Mouse (Mus musculus): ENCODE data around the gene Mcu. TPM values are rescaled to one million over a fixed set of nuclear protein-coding genes. Genes with fewer than 3 reads are reported as not detected.

Gene Mcu
- polyA plus RNA-seq, 1 experiment from 2014 or later, result 24.9 TPM

GRCm38 (mm10) chr10:59636751-59637533 lies 20.4 kb upstream of the Mcu start:
- no peak overlapping the region for H3K4me2 ChIP-seq
- no peak overlapping the region for H3K4me3 ChIP-seq
- no peaks in the 10 kb centered on the region for H3K36me3 ChIP-seq
- no peak overlapping the region for H3K9ac ChIP-seq
- no peaks in the 10 kb centered on the region for H3K27me3 ChIP-seq (replicated peaks)
- peak overlapping the region; percentile 48 for H3K27ac ChIP-seq (replicated peaks)
- no peak for ATAC-seq (ENCODE audit: extremely low read depth, insufficient number of reproducible peaks, low FRiP score, low TSS enrichment)
- 68% methylated on average over 16 of the region's 16 CpGs for WGBS
- no peaks in the 10 kb centered on the region; the same call in 1 of the 2 replicates for H3K4me1 ChIP-seq
- no peaks in the 10 kb centered on the region for H3K9me3 ChIP-seq

- Histone ChIP-seq H3K4me3 (no peak overlapping the region), H3K27me3 (replicated peaks) (no peaks in the 10 kb centered on the region), H3K9ac (no peak overlapping the region), H3K4me2 (no peak overlapping the region), H3K36me3 (no peaks in the 10 kb centered on the region), H3K4me1 (no peaks in the 10 kb centered on the region; the same call in 1 of the 2 replicates), H3K27ac (replicated peaks) (no peak overlapping the region), H3K9me3 (no peaks in the 10 kb centered on the region)
- no peak for ATAC-seq (ENCODE audit: extremely low read depth, insufficient number of reproducible peaks, low FRiP score, low TSS enrichment)
- WGBS, result 79% methylated on average over 2 of the region's 2 CpGs
Observed at GRCm38 (mm10) chr10:59636048-59636447, 19.6 kb upstream of the Mcu start.

- Histone ChIP-seq H3K27me3 (replicated peaks) (no peaks in the 10 kb centered on the region), H3K4me3 (no peak overlapping the region), H3K4me1 (no peaks in the 10 kb centered on the region), H3K9ac (no peak overlapping the region), H3K9me3 (no peaks in the 10 kb centered on the region), H3K36me3 (no peaks in the 10 kb centered on the region), H3K27ac (replicated peaks) (no peak overlapping the region), H3K4me2 (no peak overlapping the region)
- ATAC-seq (ENCODE audit: extremely low read depth, insufficient number of reproducible peaks, low FRiP score, low TSS enrichment), result no peak
- 78% methylated on average over 4 of the region's 4 CpGs for WGBS
Observed at GRCm38 (mm10) chr10:59629506-59629782, 13.0 kb upstream of the Mcu start.

DNA sequence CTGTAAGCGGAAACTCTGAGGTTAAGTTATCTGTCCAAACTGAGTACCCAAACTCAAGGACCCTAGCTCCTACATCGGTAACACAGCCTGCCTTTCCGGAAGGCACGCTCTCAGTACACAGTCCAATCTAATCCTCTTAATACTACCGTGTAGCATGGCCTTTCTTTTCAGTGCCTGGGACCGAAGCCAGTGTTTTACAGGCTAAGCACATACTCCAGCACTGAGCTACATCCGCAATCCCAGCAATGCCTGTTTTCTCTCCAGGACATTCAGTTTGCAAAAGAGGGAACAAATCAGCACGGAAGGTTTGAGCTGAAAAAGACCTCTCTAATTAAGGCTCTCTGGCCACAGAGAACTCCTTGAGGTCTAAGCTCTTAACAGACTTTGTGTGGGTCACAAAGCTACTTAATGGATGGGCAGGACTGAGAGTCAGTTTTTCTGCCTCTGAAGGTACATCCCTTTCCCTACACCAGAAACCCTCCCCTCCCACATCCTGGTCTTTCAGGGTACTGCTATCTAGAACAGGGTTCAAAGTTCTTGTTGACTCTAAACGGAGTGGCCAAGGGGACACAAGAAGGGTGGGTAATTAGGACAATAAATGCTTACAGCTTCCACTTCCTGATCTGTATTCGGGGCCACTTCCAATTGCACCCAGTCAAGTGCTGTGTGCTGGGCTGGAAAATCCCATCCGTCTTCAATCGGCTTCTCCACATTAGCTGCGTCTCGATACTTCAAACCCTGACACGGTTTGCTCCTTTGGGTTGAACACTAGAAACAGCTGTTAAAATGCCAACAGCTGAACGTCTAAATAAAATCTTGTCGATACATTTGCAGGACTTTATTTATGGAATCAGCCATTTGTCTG lies 12.4 kb upstream of the Mcu start:
- no peaks in the 10 kb centered on the region for H3K9me3 ChIP-seq
- H3K4me1 ChIP-seq, result no peaks in the 10 kb centered on the region
- no peaks in the 10 kb centered on the region for H3K27me3 ChIP-seq (replicated peaks)
- H3K36me3 ChIP-seq, result no peaks in the 10 kb centered on the region
- 76% methylated on average over 17 of the region's 17 CpGs for WGBS
- ATAC-seq (ENCODE audit: extremely low read depth, insufficient number of reproducible peaks, low FRiP score, low TSS enrichment), result no peak
- no peak overlapping the region for H3K4me2 ChIP-seq
- H3K27ac ChIP-seq (replicated peaks), result no peak overlapping the region
- no peak overlapping the region for H3K9ac ChIP-seq
- H3K4me3 ChIP-seq, result no peak overlapping the region

DNA sequence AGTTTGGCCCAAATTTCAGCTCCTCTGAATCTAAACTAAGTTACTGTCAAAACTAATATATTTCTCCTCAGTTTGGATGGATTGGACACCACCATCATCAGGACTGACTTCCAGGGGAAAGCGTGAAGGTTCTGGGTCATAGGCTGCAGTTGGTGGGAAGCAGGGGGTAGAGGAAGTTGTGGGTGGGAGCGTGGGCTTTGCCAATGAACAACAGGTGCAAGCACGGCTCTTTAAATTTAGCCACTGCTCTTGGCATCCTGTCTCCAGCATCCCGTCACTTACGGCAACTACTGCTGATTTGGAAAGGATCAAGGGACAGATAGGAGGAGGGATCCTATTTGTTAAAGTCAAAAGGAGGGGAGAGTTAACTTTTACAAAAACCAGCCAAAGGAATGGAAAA lies 7.0 kb upstream of the Mcu start:
- WGBS, result 51% methylated on average over 5 of the region's 5 CpGs
- no peak overlapping the region for H3K4me2 ChIP-seq
- ATAC-seq (ENCODE audit: extremely low read depth, insufficient number of reproducible peaks, low FRiP score, low TSS enrichment), result no peak

GRCm38 (mm10) chr10:59621355-59621754 lies 4.9 kb upstream of the Mcu start:
- Histone ChIP-seq H3K27me3 (replicated peaks) (no peaks in the 10 kb centered on the region), H3K9ac (no peak overlapping the region), H3K4me1 (peaks cover 5% of the 10 kb centered on the region; the same call in 1 of the 2 replicates), H3K36me3 (no peaks in the 10 kb centered on the region), H3K4me3 (no peak overlapping the region), H3K4me2 (no peak overlapping the region), H3K27ac (replicated peaks) (no peak overlapping the region), H3K9me3 (no peaks in the 10 kb centered on the region)
- 54% methylated on average over 10 of the region's 10 CpGs for WGBS
- ATAC-seq (ENCODE audit: extremely low read depth, insufficient number of reproducible peaks, low FRiP score, low TSS enrichment), result no peak

More for the DNA sequence above, 7.0 kb upstream of the Mcu start:
- Histone ChIP-seq H3K27ac (replicated peaks) (no peak overlapping the region), H3K9ac (no peak overlapping the region), H3K9me3 (no peaks in the 10 kb centered on the region), H3K4me3 (no peak overlapping the region), H3K27me3 (replicated peaks) (no peaks in the 10 kb centered on the region), H3K4me1 (no peaks in the 10 kb centered on the region), H3K36me3 (no peaks in the 10 kb centered on the region)

- no peak for ATAC-seq (ENCODE audit: extremely low read depth, insufficient number of reproducible peaks, low FRiP score, low TSS enrichment)
- no peaks in the 10 kb centered on the region for H3K27me3 ChIP-seq (replicated peaks)
- no peak overlapping the region for H3K27ac ChIP-seq (replicated peaks)
- WGBS, result 85% methylated on average over 7 of the region's 7 CpGs
- no peak overlapping the region for H3K9ac ChIP-seq
- no peaks in the 10 kb centered on the region for H3K9me3 ChIP-seq
- H3K4me3 ChIP-seq, result no peak overlapping the region
- H3K36me3 ChIP-seq, result no peaks in the 10 kb centered on the region
- H3K4me2 ChIP-seq, result no peak overlapping the region
- peaks cover 33% of the 10 kb centered on the region for H3K4me1 ChIP-seq
Observed at GRCm38 (mm10) chr10:59617776-59618175, 1.3 kb upstream of the Mcu start.

DNA sequence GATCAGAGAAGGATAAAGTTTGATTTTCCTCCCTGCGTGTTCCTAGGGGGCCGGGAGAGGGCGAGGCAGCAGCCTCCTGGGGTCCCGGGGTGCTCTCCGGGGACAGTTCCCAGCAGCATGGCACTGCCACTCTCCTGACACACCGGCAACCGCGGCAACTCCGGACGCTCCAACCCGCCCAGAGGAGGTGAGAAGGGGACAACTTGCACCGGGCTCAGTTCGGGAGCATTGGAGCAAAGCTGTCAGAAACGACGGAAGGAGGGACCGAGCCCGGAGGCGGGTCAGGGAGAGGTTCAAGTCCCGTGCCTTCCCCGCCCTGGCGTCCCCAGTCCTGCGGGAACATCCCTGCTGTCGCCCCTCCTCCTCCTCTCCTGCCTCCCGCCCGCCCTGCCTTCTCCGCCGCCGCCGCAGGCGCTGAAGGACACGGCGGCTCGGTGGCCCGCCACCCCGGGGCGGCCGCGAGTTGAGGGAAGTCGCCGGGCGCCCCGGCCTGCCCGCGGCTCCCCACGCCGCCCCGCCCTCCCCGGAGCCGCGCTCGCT lies 441 bp downstream of the Mcu start, which contains the start of gene Gm10322:
TSS of gene Gm10322 (plus strand) at position 83 of the 540 bp plus-strand sequence.
- peaks cover 33% of the 10 kb centered on the region for H3K4me1 ChIP-seq
- peak within 1 kb of the TSS; percentile 78 for H3K4me3 ChIP-seq
- ATAC-seq (ENCODE audit: extremely low read depth, insufficient number of reproducible peaks, low FRiP score, low TSS enrichment), result peak; percentile 64
- peak within 1 kb of the TSS; percentile 88 for H3K4me2 ChIP-seq
- no peaks in the 10 kb centered on the region for H3K27me3 ChIP-seq (replicated peaks)
- no peaks in the 10 kb centered on the region for H3K9me3 ChIP-seq
- peak within 1 kb of the TSS; percentile 87 for H3K27ac ChIP-seq (replicated peaks)
- under 1% methylated on average over 43 of the region's 51 CpGs for WGBS
- no peaks in the 10 kb centered on the region for H3K36me3 ChIP-seq
- peak within 1 kb of the TSS; percentile 96 for H3K9ac ChIP-seq

DNA sequence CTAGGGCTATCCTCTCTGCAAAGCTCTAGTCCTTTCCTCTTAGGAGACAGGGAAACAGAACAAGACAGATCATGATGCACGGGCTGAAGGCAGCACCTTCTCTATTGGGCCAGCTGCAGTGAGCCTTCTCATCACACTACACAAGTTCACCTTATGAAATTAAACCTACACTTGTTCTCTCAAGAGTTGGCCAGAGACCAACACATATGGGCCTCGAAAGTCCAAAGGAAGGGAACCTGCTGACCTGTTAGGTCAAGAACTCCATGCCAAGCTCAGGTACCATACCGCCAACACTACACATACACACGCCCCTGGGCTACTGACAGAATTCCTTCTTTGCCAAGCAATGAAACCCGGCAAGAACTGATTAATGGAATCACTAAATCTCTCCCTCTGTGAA lies 1.1 kb downstream of the Mcu start:
- H3K4me1 ChIP-seq, result peaks cover 33% of the 10 kb centered on the region
- peak overlapping the region; percentile 96 for H3K9ac ChIP-seq
- H3K27me3 ChIP-seq (replicated peaks), result no peaks in the 10 kb centered on the region
- ATAC-seq (ENCODE audit: extremely low read depth, insufficient number of reproducible peaks, low FRiP score, low TSS enrichment), result no peak
- peak overlapping the region; percentile 78 for H3K4me3 ChIP-seq
- H3K36me3 ChIP-seq, result no peaks in the 10 kb centered on the region
- peak overlapping the region; percentile 87 for H3K27ac ChIP-seq (replicated peaks)
- 24% methylated on average over 5 of the region's 5 CpGs for WGBS
- H3K9me3 ChIP-seq, result no peaks in the 10 kb centered on the region
- peak overlapping the region; percentile 88 for H3K4me2 ChIP-seq

- WGBS, result 81% methylated on average over 5 of the region's 5 CpGs
Observed at GRCm38 (mm10) chr10:59614141-59614540, 2.4 kb downstream of the Mcu start.

DNA sequence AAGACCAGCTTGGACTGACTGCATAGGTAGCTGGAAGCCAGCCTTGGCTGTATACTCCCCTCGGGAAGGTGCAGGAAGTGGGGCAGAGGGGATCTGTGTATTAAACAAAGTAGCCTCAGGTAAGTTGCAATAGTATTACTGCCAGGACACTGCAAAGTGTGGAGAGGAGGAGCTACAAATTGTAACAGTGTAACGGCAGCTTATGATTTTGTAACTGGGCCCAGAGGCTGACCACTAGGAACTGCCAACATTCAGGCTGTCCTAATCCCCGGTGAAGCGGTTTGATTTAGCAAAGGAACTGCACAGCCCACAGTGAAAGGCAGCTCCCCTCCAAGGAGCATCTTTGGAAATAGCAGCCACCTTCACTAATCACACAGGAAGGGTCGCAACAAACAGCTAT lies 3.2 kb downstream of the Mcu start:
- Histone ChIP-seq H3K27me3 (replicated peaks) (no peaks in the 10 kb centered on the region), H3K27ac (replicated peaks) (no peak overlapping the region), H3K4me3 (no peak overlapping the region), H3K36me3 (no peaks in the 10 kb centered on the region), H3K9me3 (no peaks in the 10 kb centered on the region), H3K4me1 (peaks cover 37% of the 10 kb centered on the region), H3K4me2 (no peak overlapping the region), H3K9ac (no peak overlapping the region)
- ATAC-seq (ENCODE audit: extremely low read depth, insufficient number of reproducible peaks, low FRiP score, low TSS enrichment), result no peak
- WGBS, result 70% methylated on average over 5 of the region's 5 CpGs

More at GRCm38 (mm10) chr10:59614141-59614540, 2.4 kb downstream of the Mcu start:
- Histone ChIP-seq H3K27me3 (replicated peaks) (no peaks in the 10 kb centered on the region), H3K9ac (no peak overlapping the region), H3K4me1 (peaks cover 33% of the 10 kb centered on the region), H3K27ac (replicated peaks) (no peak overlapping the region), H3K4me3 (no peak overlapping the region), H3K4me2 (peak overlapping the region; percentile 88; the same call in 1 of the 2 replicates), H3K9me3 (no peaks in the 10 kb centered on the region), H3K36me3 (no peaks in the 10 kb centered on the region)
- ATAC-seq (ENCODE audit: extremely low read depth, insufficient number of reproducible peaks, low FRiP score, low TSS enrichment), result no peak
